Mouse (Mus musculus): Measurements from ENCODE around the gene Zbtb33. TPM values are rescaled to one million over a fixed set of nuclear protein-coding genes. Genes with fewer than 3 reads are reported as not detected.
A peak's percentile ranks its signal among the peaks of the same experiment; 100 is the strongest.
"Not testable (repeated sequence)": the region's sequence is repeated elsewhere in the genome, so short reads cannot be mapped to it uniquely, and the experiment has no call there.

Zbtb33 gene
- 5.0 and 5.5 TPM in 2 replicates for polyA plus RNA-seq (2015; fragmentation: Nextera tagmentation; extraction: Ambion mirVana)

DNA sequence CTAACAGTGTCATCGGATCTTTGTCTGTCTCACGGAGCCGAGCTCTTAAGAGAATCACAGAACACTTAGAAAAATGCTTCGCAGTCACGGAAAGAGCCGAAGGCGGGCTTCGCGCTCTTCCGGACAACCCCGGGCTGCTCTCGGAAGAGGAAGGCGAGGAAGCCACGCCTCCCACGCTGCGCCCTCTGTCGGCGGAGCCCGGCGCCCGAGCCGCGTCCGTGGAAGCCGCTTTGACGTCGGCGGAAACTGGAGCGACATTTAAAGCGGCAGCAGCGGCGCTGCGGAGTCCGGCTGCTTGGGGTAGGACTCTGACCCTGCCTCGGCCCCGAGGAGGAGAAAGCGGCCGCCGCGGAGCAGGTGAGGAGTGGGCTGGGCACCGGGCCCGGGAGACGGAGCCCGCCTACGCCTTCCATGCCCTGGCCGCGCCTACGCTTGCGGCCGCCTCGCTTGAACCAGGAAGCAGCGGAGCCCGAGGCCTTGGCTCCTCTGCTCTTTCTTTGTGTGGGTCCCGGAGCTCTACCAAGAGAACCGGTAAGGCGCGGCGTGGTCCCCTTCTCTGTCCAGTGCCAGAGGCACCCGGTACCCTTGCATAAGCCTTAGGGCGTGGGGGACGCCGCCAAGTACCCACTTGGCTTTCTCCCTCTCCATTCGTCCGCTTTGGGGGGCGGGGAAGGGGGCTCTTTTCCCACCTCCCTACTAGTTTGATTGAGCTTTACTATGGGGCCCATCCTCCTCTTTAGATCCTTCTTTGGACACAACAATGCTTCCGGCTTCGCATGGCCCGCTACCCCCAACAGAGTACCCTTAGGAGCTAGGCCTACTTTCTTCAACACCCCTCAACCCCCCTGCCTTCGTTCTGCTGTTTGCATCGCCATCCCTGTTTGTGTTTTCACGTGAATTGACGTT lies at the start of gene Zbtb33:
TSS of gene Zbtb33 (plus strand) at position 242 of the 906 bp plus-strand sequence.
- H3K4me1 ChIP-seq = peaks cover 7% of the 10 kb centered on the region; the same call in 1 of the 2 replicates
- no peaks in the 10 kb centered on the region for H3K36me3 ChIP-seq (replicated peaks)
- peak; percentile 98 for ATAC-seq (replicated peaks)
- peak within 1 kb of the TSS; percentile 80 for H3K9ac ChIP-seq
- no peaks in the 10 kb centered on the region for H3K9me3 ChIP-seq
- no peaks in the 10 kb centered on the region for H3K27me3 ChIP-seq (replicated peaks)
- peak within 1 kb of the TSS; percentile 88 for H3K27ac ChIP-seq
- 30% methylated on average over 71 of the region's 72 CpGs for WGBS
- peak within 1 kb of the TSS; percentile 74 for H3K4me3 ChIP-seq
- peak within 1 kb of the TSS; percentile 57 for H3K4me2 ChIP-seq

DNA sequence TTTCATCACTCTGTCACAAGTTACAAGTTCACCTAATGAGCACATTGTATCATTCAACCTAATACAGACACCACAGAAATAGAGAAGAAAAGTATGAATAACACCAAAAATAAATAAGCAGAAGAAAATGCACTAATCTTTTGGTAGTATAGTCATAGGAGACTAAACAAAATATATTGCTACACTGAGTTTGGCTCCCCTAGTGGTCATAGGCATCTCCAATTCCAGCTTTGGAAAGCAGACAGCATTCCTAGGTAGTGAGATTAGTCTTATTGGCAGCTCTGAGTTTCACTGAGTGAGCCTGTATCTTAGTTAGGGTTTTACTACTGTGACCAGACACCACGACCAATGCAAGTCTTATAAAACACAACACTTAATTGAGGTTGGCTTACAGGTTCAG lies 30.5 kb upstream of the Zbtb33 start:
- no peak overlapping the region for H3K4me3 ChIP-seq
- H3K27me3 ChIP-seq (replicated peaks) = no peaks in the 10 kb centered on the region
- no peaks in the 10 kb centered on the region for H3K4me1 ChIP-seq
- no peak overlapping the region for H3K4me2 ChIP-seq
- no peaks in the 10 kb centered on the region for H3K9me3 ChIP-seq
- no peak overlapping the region for H3K27ac ChIP-seq
- no peak overlapping the region for H3K9ac ChIP-seq
- ATAC-seq (replicated peaks) = no peak
- 72% methylated on average over 1 of the region's 1 CpGs for WGBS
- H3K36me3 ChIP-seq (replicated peaks) = no peaks in the 10 kb centered on the region

DNA sequence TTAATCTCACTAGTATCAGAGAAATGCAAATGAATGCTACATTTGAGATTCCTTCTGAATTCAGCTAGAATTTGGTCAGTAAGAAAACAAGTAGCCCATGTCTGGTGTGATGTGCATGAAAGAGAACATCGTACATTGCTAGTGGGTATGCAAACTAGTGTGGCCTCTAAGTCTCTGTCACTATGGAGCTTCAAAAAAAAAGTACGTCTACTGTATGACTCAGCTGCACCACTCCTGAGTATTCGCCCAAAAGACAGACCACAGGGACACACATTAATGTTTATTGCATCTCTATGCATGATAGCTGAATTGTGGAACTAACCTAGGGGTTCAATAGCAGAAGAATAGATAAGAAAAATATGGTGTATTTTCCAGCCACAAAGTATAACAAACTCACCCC lies 24.3 kb upstream of the Zbtb33 start:
- H3K4me2 ChIP-seq = no peak overlapping the region
- H3K9me3 ChIP-seq = no peaks in the 10 kb centered on the region
- no peak for ATAC-seq (replicated peaks)
- no peak overlapping the region for H3K9ac ChIP-seq
- no peak overlapping the region for H3K27ac ChIP-seq
- no peaks in the 10 kb centered on the region for H3K36me3 ChIP-seq (replicated peaks)
- no peak overlapping the region for H3K4me3 ChIP-seq
- 83% methylated on average over 3 of the region's 3 CpGs for WGBS
- no peaks in the 10 kb centered on the region for H3K27me3 ChIP-seq (replicated peaks)
- no peaks in the 10 kb centered on the region for H3K4me1 ChIP-seq

DNA sequence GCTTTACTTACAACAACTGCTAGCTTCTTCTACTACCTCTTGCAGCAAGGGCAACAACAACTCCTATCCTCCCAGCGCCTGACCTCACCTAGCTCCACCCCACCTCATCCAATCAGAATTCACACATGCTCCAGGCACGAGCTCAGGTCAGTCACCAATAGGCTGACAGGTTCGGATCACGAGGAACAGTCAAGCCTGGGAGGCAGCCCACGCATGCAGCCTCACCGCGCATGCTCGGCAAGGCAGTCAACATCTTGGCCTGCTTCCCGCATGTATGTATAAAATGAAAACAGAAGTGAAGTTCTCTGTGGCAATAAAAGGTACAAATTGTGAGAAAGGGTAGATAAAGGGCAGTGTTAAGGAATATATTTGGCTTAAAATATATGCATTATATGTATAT lies 23.5 kb upstream of the Zbtb33 start:
- no peaks in the 10 kb centered on the region for H3K4me1 ChIP-seq
- ATAC-seq (replicated peaks) = no peak
- H3K36me3 ChIP-seq (replicated peaks) = no peaks in the 10 kb centered on the region
- WGBS = 77% methylated on average over 9 of the region's 9 CpGs
- H3K9ac ChIP-seq = no peak overlapping the region
- H3K27ac ChIP-seq = no peak overlapping the region
- no peaks in the 10 kb centered on the region for H3K9me3 ChIP-seq
- no peaks in the 10 kb centered on the region for H3K27me3 ChIP-seq (replicated peaks)
- no peak overlapping the region for H3K4me2 ChIP-seq
- no peak overlapping the region for H3K4me3 ChIP-seq

DNA sequence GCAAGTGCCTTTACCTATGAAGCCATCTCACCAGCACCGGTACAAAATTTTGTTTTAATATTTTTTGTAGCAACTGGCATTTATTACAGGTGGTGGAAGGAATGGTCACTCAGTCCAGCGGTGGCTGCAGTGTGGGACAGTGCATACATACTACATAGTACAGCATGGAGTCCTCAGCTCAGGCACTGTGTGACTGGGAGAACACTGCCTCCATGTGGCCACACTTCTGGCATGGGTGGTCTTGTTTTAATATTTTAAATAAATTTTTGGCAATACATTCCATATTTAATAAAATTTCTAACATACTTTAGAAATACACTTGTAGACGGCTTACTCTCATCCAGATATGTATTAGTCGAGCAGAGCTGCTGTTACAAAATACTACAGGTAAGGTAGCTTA lies 23.0 kb upstream of the Zbtb33 start:
- Histone ChIP-seq H3K4me1 (no peaks in the 10 kb centered on the region), H3K27ac (no peak overlapping the region), H3K4me2 (no peak overlapping the region), H3K36me3 (replicated peaks) (no peaks in the 10 kb centered on the region), H3K9ac (no peak overlapping the region), H3K27me3 (replicated peaks) (no peaks in the 10 kb centered on the region), H3K4me3 (no peak overlapping the region), H3K9me3 (no peaks in the 10 kb centered on the region)
- no peak for ATAC-seq (replicated peaks)
- WGBS = 83% methylated on average over 4 of the region's 4 CpGs

DNA sequence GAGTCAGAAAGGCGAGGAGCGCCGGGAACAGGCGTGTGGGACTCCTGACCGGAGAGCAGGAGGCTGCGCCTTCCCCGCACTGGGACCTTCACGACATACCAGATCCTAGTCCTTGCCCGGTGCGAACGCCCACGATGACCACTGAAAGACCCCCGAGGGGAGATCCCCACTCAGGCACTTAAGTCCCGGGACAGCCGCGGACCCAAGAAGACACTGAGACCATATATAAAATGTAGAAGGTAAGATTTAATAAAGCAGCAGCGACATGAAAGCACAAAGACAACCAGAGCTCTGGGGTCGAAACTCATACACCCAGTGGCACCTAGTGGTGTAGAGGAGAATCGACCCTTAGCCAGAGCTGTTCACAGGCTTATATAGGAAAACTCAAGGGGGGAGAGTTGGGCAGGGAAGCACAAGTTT lies 9.7 kb upstream of the Zbtb33 start:
- peak; percentile 85 for ATAC-seq (replicated peaks)
- H3K9ac ChIP-seq = peak overlapping the region; percentile 41; the same call in 1 of the 2 replicates

DNA sequence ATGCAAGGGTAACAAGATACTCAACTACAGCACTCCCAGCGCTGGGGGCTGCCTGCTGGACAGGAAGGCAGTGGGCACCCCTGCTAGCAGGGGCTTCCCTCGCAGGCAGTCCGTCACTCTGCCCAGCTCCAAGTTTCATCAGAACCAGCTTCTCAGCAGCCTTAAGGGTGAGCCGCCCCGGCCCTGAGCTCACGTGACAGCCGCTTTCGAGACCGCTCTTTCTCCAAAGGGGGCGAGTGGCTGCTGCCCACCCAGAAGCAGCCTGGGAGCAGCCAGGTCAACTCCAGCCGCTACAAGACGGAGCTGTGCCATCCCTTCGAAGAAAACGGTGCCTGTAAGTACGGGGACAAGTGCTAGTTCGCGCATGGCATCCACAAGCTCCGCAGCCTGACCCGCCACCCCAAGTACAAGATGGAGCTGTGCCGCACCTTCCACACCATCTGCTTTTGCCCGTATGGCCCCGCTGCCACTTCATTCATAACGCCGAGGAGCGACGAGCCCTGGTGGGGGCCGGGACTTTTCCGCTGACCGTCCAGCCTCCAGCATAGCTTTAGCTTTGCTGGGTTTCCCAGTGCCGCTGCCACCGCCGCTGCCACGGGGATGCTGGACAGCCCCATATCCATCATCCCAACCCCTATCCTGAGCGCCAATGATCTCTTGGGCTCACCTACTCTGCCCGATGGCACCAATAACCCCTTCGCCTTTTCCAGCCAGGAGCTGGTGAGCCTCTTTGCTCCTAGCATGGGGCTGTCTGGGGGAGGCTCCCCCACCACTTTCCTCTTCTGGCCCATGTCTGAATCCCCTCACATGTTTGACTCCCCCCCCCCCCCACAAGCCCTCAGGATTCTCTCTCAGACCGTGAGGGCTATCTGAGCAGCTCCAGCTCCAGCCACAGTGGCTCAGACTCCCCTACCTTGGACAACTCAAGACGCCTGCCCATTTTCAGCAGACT lies 8.7 kb upstream of the Zbtb33 start:
- Histone ChIP-seq H3K4me1 (no peaks in the 10 kb centered on the region), H3K4me2 (peak overlapping the region; percentile 78), H3K36me3 (replicated peaks) (no peaks in the 10 kb centered on the region), H3K27me3 (replicated peaks) (no peaks in the 10 kb centered on the region), H3K9me3 (no peaks in the 10 kb centered on the region; the same call in 1 of the 2 replicates), H3K27ac (no peak overlapping the region), H3K9ac (peak overlapping the region; percentile 31; the same call in 1 of the 2 replicates), H3K4me3 (peak overlapping the region; percentile 43)
- ATAC-seq (replicated peaks) = peak; percentile 81
- 17% methylated on average over 38 of the region's 38 CpGs for WGBS

More for the DNA sequence above, 9.7 kb upstream of the Zbtb33 start:
- peak overlapping the region; percentile 42 for H3K4me2 ChIP-seq
- not testable (repeated sequence) for H3K4me1 ChIP-seq; H3K36me3 ChIP-seq (replicated peaks); H3K9me3 ChIP-seq; H3K27ac ChIP-seq; H3K27me3 ChIP-seq (replicated peaks)
- peak overlapping the region; percentile 33 for H3K4me3 ChIP-seq
- 28% methylated on average over 19 of the region's 19 CpGs for WGBS

DNA sequence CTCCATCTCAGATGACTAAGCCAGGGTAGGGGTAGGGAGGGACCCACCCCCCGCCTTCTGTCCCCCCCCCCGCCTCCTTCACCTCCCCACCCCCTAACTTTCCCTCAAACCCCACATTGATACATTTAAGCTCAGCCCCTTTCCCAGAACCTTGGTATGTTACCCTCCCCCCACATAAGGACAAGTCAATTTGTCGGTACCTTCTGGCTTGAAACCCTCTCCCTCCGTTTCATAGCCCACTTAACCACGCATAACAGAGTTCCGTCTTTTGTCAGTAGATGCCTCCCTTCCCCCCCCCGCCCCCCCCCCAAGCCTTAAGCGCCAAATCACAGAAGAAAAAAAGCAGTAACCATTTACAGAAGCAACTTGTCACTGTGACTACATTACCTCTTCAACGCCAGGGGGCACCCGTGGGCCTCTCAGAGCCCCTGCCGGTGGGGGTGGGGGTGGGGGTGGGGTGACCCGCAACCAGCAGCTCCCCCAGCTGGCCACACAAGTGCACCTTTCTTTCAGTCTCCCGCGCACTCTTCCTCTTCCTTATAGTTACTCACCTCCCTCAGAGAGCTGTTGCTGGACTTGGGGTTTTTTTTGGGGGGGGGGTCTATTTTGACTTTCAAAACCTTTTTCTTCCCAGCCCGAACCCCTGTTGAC lies 7.9 kb upstream of the Zbtb33 start:
- H3K9me3 ChIP-seq = no peaks in the 10 kb centered on the region; the same call in 1 of the 2 replicates
- no peak overlapping the region for H3K4me3 ChIP-seq
- H3K27me3 ChIP-seq (replicated peaks) = no peaks in the 10 kb centered on the region
- 31% methylated on average over 10 of the region's 15 CpGs for WGBS
- no peak overlapping the region for H3K9ac ChIP-seq
- H3K4me1 ChIP-seq = no peaks in the 10 kb centered on the region
- no peak overlapping the region for H3K27ac ChIP-seq
- H3K36me3 ChIP-seq (replicated peaks) = no peaks in the 10 kb centered on the region
- H3K4me2 ChIP-seq = peak overlapping the region; percentile 78
- peak; percentile 57 for ATAC-seq (replicated peaks)

DNA sequence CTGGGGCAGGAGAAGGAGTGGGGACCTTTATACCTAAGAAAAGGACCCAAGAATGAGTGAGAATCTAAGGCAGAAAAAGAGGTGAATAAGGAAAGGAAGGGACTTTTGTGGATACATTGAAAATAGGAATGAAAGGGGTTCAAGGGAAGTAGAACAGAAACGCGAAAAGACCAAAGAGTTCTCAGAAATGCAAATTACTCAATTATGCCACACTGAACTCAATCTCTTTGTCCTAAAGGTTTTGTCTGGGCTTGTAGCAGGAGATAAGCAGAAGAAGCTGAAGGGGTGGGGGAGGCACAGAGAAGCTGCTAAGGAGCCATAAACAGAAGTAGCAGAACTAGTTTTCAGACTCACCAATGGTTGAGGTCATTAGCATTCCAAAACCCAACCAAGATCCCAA lies 4.1 kb upstream of the Zbtb33 start:
- Histone ChIP-seq H3K4me3 (no peak overlapping the region), H3K9ac (no peak overlapping the region), H3K27ac (no peak overlapping the region), H3K9me3 (no peaks in the 10 kb centered on the region), H3K27me3 (replicated peaks) (no peaks in the 10 kb centered on the region), H3K4me2 (no peak overlapping the region), H3K36me3 (replicated peaks) (no peaks in the 10 kb centered on the region), H3K4me1 (no peaks in the 10 kb centered on the region)
- no peak for ATAC-seq (replicated peaks)
- WGBS = 23% methylated on average over 2 of the region's 2 CpGs

DNA sequence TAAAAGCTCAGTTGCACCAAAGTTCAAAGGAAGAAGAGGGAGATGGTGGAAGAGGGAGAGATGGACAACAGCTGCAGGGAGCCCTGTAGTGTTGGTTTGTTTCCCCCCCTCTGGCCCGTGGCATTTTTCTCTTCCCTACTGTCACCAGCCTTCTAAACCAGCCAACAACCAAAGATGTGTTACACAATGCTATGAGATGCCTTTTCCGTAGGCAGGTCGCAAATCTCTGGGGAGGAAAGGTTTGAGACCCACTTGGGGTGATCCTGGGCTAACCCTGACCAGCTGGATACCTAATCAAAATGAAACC lies 818 bp downstream of the Zbtb33 start:
- peaks cover 7% of the 10 kb centered on the region; the same call in 1 of the 2 replicates for H3K4me1 ChIP-seq
- no peaks in the 10 kb centered on the region for H3K27me3 ChIP-seq (replicated peaks)
- peak; percentile 8; the same call in 1 of the 2 replicates for ATAC-seq (replicated peaks)
- peak overlapping the region; percentile 80 for H3K9ac ChIP-seq
- peak overlapping the region; percentile 74 for H3K4me3 ChIP-seq
- H3K4me2 ChIP-seq = peak overlapping the region; percentile 57
- WGBS = 31% methylated on average over 3 of the region's 3 CpGs
- H3K27ac ChIP-seq = peak overlapping the region; percentile 88; the same call in 1 of the 2 replicates
- H3K36me3 ChIP-seq (replicated peaks) = no peaks in the 10 kb centered on the region
- H3K9me3 ChIP-seq = no peaks in the 10 kb centered on the region

DNA sequence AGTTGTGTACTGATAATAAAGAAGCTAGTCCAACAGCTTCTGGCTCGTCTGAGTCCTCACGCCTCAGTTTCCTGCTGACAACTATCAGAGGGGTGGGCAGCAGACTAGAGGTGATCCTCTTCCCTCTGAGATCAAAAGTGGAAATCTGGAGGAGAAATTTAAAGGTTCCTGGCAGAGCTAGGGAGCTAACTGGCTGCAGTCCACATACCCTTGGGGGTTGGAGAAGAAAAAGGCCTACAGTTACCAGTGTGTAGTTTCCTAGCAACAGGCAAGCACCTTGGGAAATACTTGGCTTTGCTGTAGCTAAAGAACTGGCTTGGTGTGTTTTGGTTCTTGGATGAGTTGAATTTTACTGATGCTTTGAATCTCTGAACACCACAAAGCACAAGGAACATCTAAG lies 12.2 kb downstream of the Zbtb33 start:
- Histone ChIP-seq H3K36me3 (replicated peaks) (no peaks in the 10 kb centered on the region), H3K27me3 (replicated peaks) (no peaks in the 10 kb centered on the region), H3K27ac (no peak overlapping the region), H3K4me2 (no peak overlapping the region), H3K4me3 (no peak overlapping the region), H3K9ac (no peak overlapping the region), H3K4me1 (no peaks in the 10 kb centered on the region), H3K9me3 (no peaks in the 10 kb centered on the region)
- WGBS = 69% methylated on average over 2 of the region's 2 CpGs
- no peak for ATAC-seq (replicated peaks)

DNA sequence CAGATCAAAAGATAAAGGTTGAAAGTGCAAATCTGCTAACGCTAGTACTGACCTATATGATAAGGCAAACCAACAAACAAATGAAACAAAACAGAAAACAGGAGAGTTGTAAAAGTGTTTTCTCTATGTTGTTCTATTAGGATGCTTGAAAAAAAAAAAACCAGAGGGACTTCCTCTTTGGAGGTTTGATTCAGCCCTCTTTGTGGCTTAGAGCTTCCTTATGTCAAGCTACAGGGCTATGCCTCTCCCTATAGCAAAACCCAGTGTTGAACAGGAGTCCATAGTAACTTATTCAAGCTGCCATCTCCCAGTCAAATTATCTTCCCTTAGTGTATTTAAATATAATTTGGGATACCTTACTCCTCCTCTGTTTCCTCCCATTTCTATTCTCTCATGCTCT lies 17.8 kb downstream of the Zbtb33 start:
- Histone ChIP-seq H3K27ac (no peak overlapping the region), H3K4me3 (no peak overlapping the region), H3K36me3 (replicated peaks) (no peaks in the 10 kb centered on the region), H3K4me1 (no peaks in the 10 kb centered on the region), H3K9me3 (no peaks in the 10 kb centered on the region), H3K4me2 (no peak overlapping the region), H3K9ac (no peak overlapping the region), H3K27me3 (replicated peaks) (no peaks in the 10 kb centered on the region)
- no peak for ATAC-seq (replicated peaks)
- 54% methylated on average over 1 of the region's 1 CpGs for WGBS
